ENCODE assay signal across 8 mouse cellular contexts in the genomic region with DNA sequence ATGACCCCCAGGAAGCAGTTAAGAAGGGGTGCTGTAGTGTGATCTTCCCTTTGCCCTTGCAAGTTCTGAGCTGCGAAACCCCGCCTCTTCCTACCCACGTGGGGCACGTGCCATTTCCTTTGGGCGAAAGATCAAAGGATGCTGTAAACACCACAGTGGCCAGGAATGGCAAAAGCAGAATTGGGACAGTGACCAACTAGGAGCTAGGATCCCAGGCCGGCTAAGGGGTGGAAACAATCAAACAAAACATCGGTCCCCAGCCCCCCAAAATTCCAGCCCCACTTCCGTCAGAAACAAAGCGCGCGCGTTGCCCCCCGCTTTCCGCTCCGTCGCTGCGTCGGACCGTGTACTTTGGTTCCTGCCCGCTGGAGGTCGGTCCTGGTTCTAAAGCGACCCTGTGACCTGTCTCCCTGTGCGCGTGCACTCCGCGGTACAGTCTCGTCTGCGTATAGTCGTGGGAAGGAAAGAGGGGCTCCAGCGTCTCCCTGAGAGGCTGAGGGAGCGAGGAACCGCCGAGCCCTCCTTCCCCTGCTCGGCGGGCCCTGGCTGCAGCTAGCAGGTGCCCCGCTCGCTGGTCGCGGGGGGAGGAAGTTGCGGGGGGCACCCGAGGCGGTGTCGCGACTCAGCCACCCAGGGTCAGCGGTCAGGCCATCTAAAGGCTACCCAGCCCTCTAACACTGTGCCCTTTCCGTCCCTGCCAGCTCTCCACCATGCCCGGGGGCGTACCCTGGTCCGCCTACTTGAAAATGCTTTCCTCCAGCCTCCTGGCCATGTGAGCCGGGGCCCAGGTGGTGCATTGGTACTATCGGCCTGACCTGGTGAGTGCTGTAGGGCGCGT. TPM values are rescaled to one million over a fixed set of nuclear protein-coding genes. Genes with fewer than 3 reads are reported as not detected.
A peak's percentile ranks its signal among the peaks of the same experiment; 100 is the strongest.
DNase-seq lines count a peak whose midpoint lies in the region; ATAC-seq and TF ChIP-seq lines count a peak whose summit lies in the region.
"Not testable (repeated sequence)": the region's sequence is repeated elsewhere in the genome, so short reads cannot be mapped to it uniquely, and the experiment has no call there.

No protein-coding gene starts in this region.

- H3K4me3 ChIP-seq in MEL (ENCODE audit: control insufficient read depth in 1 of 2, insufficient read depth in 1 of 2, low read depth in 2 of 2, low read length in 2 of 2), result peak overlapping the region; percentile 63 to 87
- H3K4me3 ChIP-seq in cerebellum, adult 2 months (replicated peaks; ENCODE audit: insufficient read depth, low read depth, low read length), result peak overlapping the region; percentile 97
- peak overlapping the region; percentile 62 for H3K4me3 ChIP-seq in forebrain, postnatal 0 days (ENCODE audit: low read depth, low read length)
- peak overlapping the region; percentile 69 for H3K4me3 ChIP-seq in lung, embryonic 15.5 days
- peak overlapping the region; percentile 92 for H3K4me3 ChIP-seq in olfactory bulb, adult 2 months (ENCODE audit: insufficient read depth, low read depth, low read length)

- not testable (repeated sequence) for TF ChIP-seq RAD21 in MEL (IDR thresholded peaks at IDR 0.05; ENCODE audit: low read depth, low read length)

- TF ChIP-seq EP300 in MEL (IDR thresholded peaks at IDR 0.05; ENCODE audit: low read depth in 1 of 2, low read length in 2 of 2), result not testable (repeated sequence)

- H3K79me2 ChIP-seq in MEL (ENCODE audit: control insufficient read depth, insufficient read depth, low read length, poor library complexity), result not testable (repeated sequence)

- not testable (repeated sequence) for H3K27me3 ChIP-seq in MEL (ENCODE audit: control insufficient read depth in 1 of 2, insufficient read depth in 2 of 2, low read length in 2 of 2); cerebellum, adult 2 months (ENCODE audit: control insufficient read depth, insufficient read depth, low read length); forebrain, postnatal 0 days (ENCODE audit: insufficient read depth, low read length); lung, embryonic 15.5 days

- H3K4me2 ChIP-seq in forebrain, postnatal 0 days (ENCODE audit: low read depth), result peak overlapping the region; percentile 84
- H3K4me2 ChIP-seq in lung, embryonic 15.5 days, result peak overlapping the region; percentile 78

- peak in 1 of 2 experiments; percentile 59; a peak in 2 of 4 replicates for TF ChIP-seq POLR2A in MEL (IDR thresholded peaks at IDR 0.05; ENCODE audit: control insufficient read depth in 1 of 2, insufficient read depth in 1 of 2, low read depth in 1 of 2, low read length in 2 of 2, poor library complexity in 1 of 2)
- peak; percentile 34; the same call in 1 of the 2 replicates for TF ChIP-seq POLR2A in cerebellum, adult 2 months (IDR thresholded peaks at IDR 0.05; ENCODE audit: borderline replicate concordance, insufficient read depth, low read length)
- 0 out of 2 replicates have a peak, but pooled peaks have one; percentile 19 for TF ChIP-seq POLR2A in olfactory bulb, adult 2 months (IDR thresholded peaks at IDR 0.05; ENCODE audit: insufficient read depth, low read depth, low read length)

- peak overlapping the region; percentile 93 for H3K27ac ChIP-seq in MEL (ENCODE audit: control insufficient read depth, low read depth, low read length)
- peak overlapping the region; percentile 99 for H3K27ac ChIP-seq in cerebellum, adult 2 months (ENCODE audit: insufficient read depth, low read length)
- peak overlapping the region; percentile 86 for H3K27ac ChIP-seq in forebrain, postnatal 0 days (ENCODE audit: low read depth, low read length)
- H3K27ac ChIP-seq in lung, embryonic 15.5 days, result peak overlapping the region; percentile 84
- H3K27ac ChIP-seq in olfactory bulb, adult 2 months (ENCODE audit: insufficient read depth, low read depth, low read length), result peak overlapping the region; percentile 95

- peak overlapping the region; percentile 97 for H3K9ac ChIP-seq in MEL (ENCODE audit: control insufficient read depth, low read depth, low read length, poor library complexity, severe bottlenecking)
- H3K9ac ChIP-seq in forebrain, postnatal 0 days, result peak overlapping the region; percentile 89
- peak overlapping the region; percentile 92 for H3K9ac ChIP-seq in lung, embryonic 15.5 days

- peak; percentile 93 for DNase-seq in MEL (ENCODE audit: low read depth, low spot score)
- peak; percentile 86 to 89 for DNase-seq in cerebellum, adult 2 months
- DNase-seq in forebrain, postnatal 0 days, result peak; percentile 92
- peak; percentile 87 for DNase-seq in heart, postnatal 4 days
- peak; percentile 54 for DNase-seq in layer of hippocampus, adult 9-10 months (ENCODE audit: low spot score)
- peak; percentile 58 to 69 for DNase-seq in thymus, adult 18-20 months

- 0 out of 6 replicates have a peak, but pooled peaks of 1 of the 3 experiments have one; percentile 1 for TF ChIP-seq CTCF in MEL (IDR thresholded peaks at IDR 0.05 in 2 of 3, conservative IDR thresholded peaks at IDR 0.05 in 1 of 3; ENCODE audit: control insufficient read depth in 1 of 3, insufficient read depth in 1 of 3, low read depth in 2 of 3, low read length in 3 of 3, poor library complexity in 1 of 3, severe bottlenecking in 1 of 3)
- TF ChIP-seq CTCF in cerebellum, adult 2 months (IDR thresholded peaks at IDR 0.05; ENCODE audit: borderline replicate concordance, insufficient read depth, low read depth, low read length); olfactory bulb, adult 2 months (IDR thresholded peaks at IDR 0.05; ENCODE audit: insufficient read depth, low read depth, low read length): not testable (repeated sequence)
- 0 out of 2 replicates have a peak, but pooled peaks have one; percentile 38 for TF ChIP-seq CTCF in forebrain, postnatal 0 days (IDR thresholded peaks at IDR 0.05; ENCODE audit: low read depth)

- H3K4me1 ChIP-seq in MEL (ENCODE audit: control insufficient read depth in 1 of 2, insufficient read depth in 2 of 2, low read length in 2 of 2); cerebellum, adult 2 months (ENCODE audit: control insufficient read depth, insufficient read depth, low read length); forebrain, postnatal 0 days (ENCODE audit: insufficient read depth); lung, embryonic 15.5 days; olfactory bulb, adult 2 months (ENCODE audit: control insufficient read depth, insufficient read depth, low read length): not testable (repeated sequence)

- peak; percentile 97 for ATAC-seq in forebrain, postnatal 0 days
- ATAC-seq in lung, embryonic 15.5 days (ENCODE audit: borderline replicate concordance, extremely low read depth, low FRiP score, low TSS enrichment), result peak; percentile 93

- not testable (repeated sequence) for H3K36me3 ChIP-seq in MEL (ENCODE audit: control insufficient read depth in 1 of 2, insufficient read depth in 2 of 2, low read length in 2 of 2); forebrain, postnatal 0 days (ENCODE audit: insufficient read depth); lung, embryonic 15.5 days

- WGBS in cerebellum, adult 2 months, result under 1% methylated on average over 53 of the region's 53 CpGs
- under 1% methylated on average over 49 of the region's 53 CpGs for WGBS in forebrain, postnatal 0 days
- under 1% methylated on average over 52 of the region's 53 CpGs for WGBS in lung, embryonic 15.5 days
- WGBS in olfactory bulb, adult 2 months, result under 1% methylated on average over 52 of the region's 53 CpGs

- not testable (repeated sequence) for H3K9me3 ChIP-seq in MEL (replicated peaks; ENCODE audit: insufficient read depth, low read length); forebrain, postnatal 0 days (ENCODE audit: low read length); lung, embryonic 15.5 days

TF ChIP-seq in MEL, 35 proteins besides CTCF, POLR2A, EP300 and RAD21 (continues in another document):
- TF ChIP-seq MAX (IDR thresholded peaks at IDR 0.05; ENCODE audit: low read length), result peak; percentile 87
- TF ChIP-seq USF1 (IDR thresholded peaks at IDR 0.05; ENCODE audit: low read depth, low read length), result peak; percentile 87
- peak; percentile 77; the same call in 1 of the 2 replicates for TF ChIP-seq E2F4 (IDR thresholded peaks at IDR 0.05; ENCODE audit: borderline replicate concordance, low read depth, low read length)
- TF ChIP-seq TCF12 (IDR thresholded peaks at IDR 0.05; ENCODE audit: low read depth, low read length), result peak; percentile 38
- TF ChIP-seq MYC (IDR thresholded peaks at IDR 0.05; ENCODE audit: low read depth, low read length), result peak; percentile 93; the same call in 1 of the 2 replicates
- peak; percentile 83 for TF ChIP-seq HCFC1 (IDR thresholded peaks at IDR 0.05; ENCODE audit: low read depth, low read length)
- TF ChIP-seq BHLHE40 (IDR thresholded peaks at IDR 0.05; ENCODE audit: borderline replicate concordance, low read depth, low read length), result peak; percentile 95

RNA-seq across cellular contexts. Expression of a gene that starts 19.9 kb away (rescaled TPM):
- total RNA-seq in MEL (2012; rRNA removed), result 404 and 420 TPM in 2 replicates
- polyA plus RNA-seq in MEL (2012; ENCODE audit: insufficient read depth in 1 of 2, insufficient read length in 2 of 2, low read depth in 1 of 2, low replicate concordance in 2 of 2, missing spikeins in 1 of 2), result 100 to 1,000 TPM; 150 to 555 TPM
- polyA plus RNA-seq in cerebellum, adult 2 months (2012; rRNA removed), result 189 and 192 TPM in 2 replicates
- total RNA-seq in forebrain, postnatal 0 days (2014; rRNA removed), result 177 and 196 TPM in 2 replicates
- 172 and 189 TPM in 2 replicates for polyA plus RNA-seq in forebrain, postnatal 0 days (2015; fragmentation: Nextera tagmentation; extraction: Ambion mirVana)
- 100 to 1,000 TPM; 307 to 335 TPM for total RNA-seq in heart, postnatal 4 days (2021)
- polyA plus RNA-seq in lung, embryonic 15.5 days (2015; fragmentation: Nextera tagmentation; extraction: Ambion mirVana), result 767 and 820 TPM in 2 replicates
- polyA plus RNA-seq in olfactory bulb, adult 2 months (2012; ENCODE audit: insufficient read depth, insufficient read length, low replicate concordance, missing spikeins), result 189 TPM in 1 of 2 replicates, not detected in the other

RNA-seq across cellular contexts. Expression of a gene that starts 20.2 kb away (rescaled TPM):
- total RNA-seq in MEL (2012; rRNA removed), result 0.78 and 1.0 TPM in 2 replicates
- 1 to 10 TPM in 1 of 2 experiments, not detected in 1; 2.1 TPM for polyA plus RNA-seq in MEL (2012; ENCODE audit: insufficient read depth in 1 of 2, insufficient read length in 2 of 2, low read depth in 1 of 2, low replicate concordance in 2 of 2, missing spikeins in 1 of 2)
- polyA plus RNA-seq in cerebellum, adult 2 months (2012; rRNA removed), result 2.7 and 2.9 TPM in 2 replicates
- total RNA-seq in forebrain, postnatal 0 days (2014; rRNA removed), result 0.92 and 1.6 TPM in 2 replicates
- 0.72 and 1.2 TPM in 2 replicates for polyA plus RNA-seq in forebrain, postnatal 0 days (2015; fragmentation: Nextera tagmentation; extraction: Ambion mirVana)
- total RNA-seq in heart, postnatal 4 days (2021), result 1 to 10 TPM; 1.6 to 1.7 TPM
- polyA plus RNA-seq in lung, embryonic 15.5 days (2015; fragmentation: Nextera tagmentation; extraction: Ambion mirVana), result 1.2 and 1.6 TPM in 2 replicates
- polyA plus RNA-seq in olfactory bulb, adult 2 months (2012; ENCODE audit: insufficient read depth, insufficient read length, low replicate concordance, missing spikeins), result not detected in 2 replicates

Comparison
In these comparisons a context has a peak if more than half of its experiments do, and no peak if none do; other contexts are left out.
1. Peak in every context shown above with its lines: DNase-seq, ATAC-seq, H3K4me3 ChIP-seq and H3K27ac ChIP-seq.